18 mouse cellular contexts compared by ENCODE assay signal in the genomic region with DNA sequence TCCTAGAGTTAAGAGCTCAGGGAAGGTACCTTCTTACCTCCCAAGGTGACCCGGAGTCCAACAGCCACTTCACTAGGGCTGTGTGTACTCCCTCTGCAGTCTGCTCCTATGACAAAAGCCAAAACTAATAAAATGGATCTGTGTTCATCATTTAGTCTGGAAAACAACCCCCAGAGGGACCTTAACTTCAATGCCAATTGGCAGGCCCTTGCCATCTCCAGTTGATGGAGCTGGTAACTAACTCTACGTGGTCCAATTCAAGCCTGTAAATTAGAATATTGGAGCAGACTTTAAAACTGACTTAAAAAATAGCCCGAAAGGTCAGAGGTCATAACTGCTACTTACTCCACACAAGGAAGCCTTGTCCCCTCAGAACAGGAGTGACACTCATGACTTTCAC. TPM values are rescaled to one million over a fixed set of nuclear protein-coding genes. Genes with fewer than 3 reads are reported as not detected.
DNase-seq lines count a peak whose midpoint lies in the region; ATAC-seq and TF ChIP-seq lines count a peak whose summit lies in the region.
"Had no signal": no experiment of that assay in that cellular context is flagged by ENCODE, and none has a peak within 500 bp of the region (broad histone marks: within the 10 kb centered on the region; RNA-seq: fewer than 3 reads in every experiment).

No protein-coding gene starts in this region.

- peak; percentile 55 to 69 for DNase-seq in cerebellum, postnatal 10 days
- DNase-seq in cerebellum, adult 9-10 months = no peak
- DNase-seq in heart, adult 9 months (ENCODE audit: low spot score in 2 of 2) = no peak
- peak; percentile 48 for DNase-seq in liver, adult 2 months (ENCODE audit: extremely low read depth, low read depth, low spot score)
- DNase-seq in right cerebral cortex, postnatal 36 days (ENCODE audit: low spot score in 2 of 2) = no peak
- DNase-seq: forebrain, postnatal 0 days; liver, postnatal 0 days; lung, postnatal 4 days; right cerebral cortex, postnatal 4 days; thymus, postnatal 25 days had no signal

- no peaks in the 10 kb centered on the region for H3K27me3 ChIP-seq in heart, embryonic 13.5 days (replicated peaks)
- no peaks in the 10 kb centered on the region for H3K27me3 ChIP-seq in liver, adult 2 months (ENCODE audit: control insufficient read depth, insufficient read depth, low read length)
- no peaks in the 10 kb centered on the region for H3K27me3 ChIP-seq in liver, embryonic 12.5 days (replicated peaks)
- H3K27me3 ChIP-seq in small intestine, adult 2 months (ENCODE audit: control insufficient read depth, insufficient read depth, low read length) = no peaks in the 10 kb centered on the region
- H3K27me3 ChIP-seq: CH12.LX; limb, embryonic 13.5 days; midbrain, embryonic 12.5 days had no signal

- H3K27ac ChIP-seq in heart, embryonic 13.5 days (replicated peaks) = peak overlapping the region; percentile 92
- H3K27ac ChIP-seq in liver, adult 2 months (replicated peaks; ENCODE audit: insufficient read depth, low read depth, low read length) = no peak overlapping the region
- H3K27ac ChIP-seq in liver, embryonic 12.5 days = no peak overlapping the region
- peak overlapping the region; percentile 18; the same call in 1 of the 2 replicates for H3K27ac ChIP-seq in small intestine, adult 2 months (ENCODE audit: insufficient read depth, low read depth, low read length)
- H3K27ac ChIP-seq: embryonic facial prominence, embryonic 10.5 days; limb, embryonic 13.5 days; midbrain, embryonic 12.5 days had no signal

- H3K4me1 ChIP-seq in heart, embryonic 13.5 days = peaks cover 68% of the 10 kb centered on the region
- peaks cover 25% of the 10 kb centered on the region for H3K4me1 ChIP-seq in liver, adult 2 months (ENCODE audit: control insufficient read depth, insufficient read depth, low read length)
- peaks cover 8% of the 10 kb centered on the region for H3K4me1 ChIP-seq in liver, embryonic 12.5 days
- peaks cover 13% of the 10 kb centered on the region for H3K4me1 ChIP-seq in small intestine, adult 2 months (ENCODE audit: control insufficient read depth, insufficient read depth, insufficient read length, low read length)

- no peak for TF ChIP-seq CTCF in liver, adult 2 months (IDR thresholded peaks at IDR 0.05; ENCODE audit: low read depth, low read length)
- TF ChIP-seq CTCF in small intestine, adult 2 months (IDR thresholded peaks at IDR 0.05; ENCODE audit: extremely low read depth, insufficient read length, insufficient replicate concordance, low read depth, low read length) = no peak

- peaks cover 24% of the 10 kb centered on the region; the same call in 1 of the 2 replicates for H3K79me2 ChIP-seq in liver, adult 2 months (ENCODE audit: control insufficient read depth, insufficient read depth, low read length)

- 69% methylated on average over 3 of the region's 3 CpGs for WGBS in heart, embryonic 13.5 days
- 66% methylated on average over 3 of the region's 3 CpGs for WGBS in liver, adult 2 months
- WGBS in liver, embryonic 12.5 days (ENCODE audit: insufficient replicate concordance) = 91% methylated on average over 3 of the region's 3 CpGs
- WGBS in small intestine, adult 2 months = 90% methylated on average over 3 of the region's 3 CpGs

- H3K36me3 ChIP-seq in heart, embryonic 13.5 days = 0 out of 2 replicates have a peak, but pooled peaks cover 9% of the 10 kb centered on the region
- H3K36me3 ChIP-seq in liver, adult 2 months (ENCODE audit: control insufficient read depth, insufficient read depth, low read length) = no peaks in the 10 kb centered on the region
- no peaks in the 10 kb centered on the region; the same call in 1 of the 2 replicates for H3K36me3 ChIP-seq in liver, embryonic 12.5 days
- H3K36me3 ChIP-seq in small intestine, adult 2 months (ENCODE audit: control insufficient read depth, insufficient read depth, low read length) = no peaks in the 10 kb centered on the region
- H3K36me3 ChIP-seq: embryonic facial prominence, embryonic 10.5 days; limb, embryonic 13.5 days; midbrain, embryonic 12.5 days had no signal

- no peak for ATAC-seq in heart, embryonic 13.5 days (ENCODE audit: extremely low read depth, insufficient number of reproducible peaks, low FRiP score, low TSS enrichment)
- no peak for ATAC-seq in liver, embryonic 12.5 days
- ATAC-seq: forebrain, postnatal 0 days; inflammation-experienced regulatory T-cells, adult 6 months; liver, postnatal 0 days had no signal

- no peaks in the 10 kb centered on the region for H3K9me3 ChIP-seq in heart, embryonic 13.5 days
- H3K9me3 ChIP-seq in liver, embryonic 12.5 days (replicated peaks) = 0 out of 2 replicates have a peak, but pooled peaks cover 3% of the 10 kb centered on the region
- H3K9me3 ChIP-seq: embryonic facial prominence, embryonic 10.5 days; limb, embryonic 13.5 days; midbrain, embryonic 12.5 days had no signal

- no peak overlapping the region for H3K4me3 ChIP-seq in heart, embryonic 13.5 days
- no peak overlapping the region for H3K4me3 ChIP-seq in liver, adult 2 months (ENCODE audit: insufficient read depth, low read depth, low read length)
- no peak overlapping the region for H3K4me3 ChIP-seq in liver, embryonic 12.5 days
- H3K4me3 ChIP-seq in small intestine, adult 2 months (ENCODE audit: low read depth, low read length) = no peak overlapping the region
- H3K4me3 ChIP-seq: embryonic facial prominence, embryonic 10.5 days; limb, embryonic 13.5 days; midbrain, embryonic 12.5 days had no signal

- peak overlapping the region; percentile 33; the same call in 1 of the 2 replicates for H3K9ac ChIP-seq in heart, embryonic 13.5 days
- no peak overlapping the region for H3K9ac ChIP-seq in liver, adult 2 months (ENCODE audit: low read depth, low read length)
- H3K9ac ChIP-seq in liver, embryonic 12.5 days = no peak overlapping the region
- H3K9ac ChIP-seq: forebrain, postnatal 0 days; limb, embryonic 13.5 days; liver, postnatal 0 days; midbrain, embryonic 12.5 days had no signal

- TF ChIP-seq POLR2A in liver, adult 2 months (IDR thresholded peaks at IDR 0.05; ENCODE audit: extremely low read depth, insufficient read depth, low read length) = no peak
- TF ChIP-seq POLR2A in small intestine, adult 2 months (IDR thresholded peaks at IDR 0.05; ENCODE audit: low read depth, low read length) = no peak

- H3K4me2 ChIP-seq in heart, embryonic 13.5 days = peak overlapping the region; percentile 45
- no peak overlapping the region for H3K4me2 ChIP-seq in liver, embryonic 12.5 days
- H3K4me2 ChIP-seq: limb, embryonic 13.5 days; midbrain, embryonic 12.5 days had no signal

RNA-seq across cellular contexts. Expression of a gene that starts 45.3 kb away (rescaled TPM):
- 65.4 and 74.3 TPM in 2 replicates for polyA plus RNA-seq in heart, embryonic 13.5 days (2015; fragmentation: Nextera tagmentation; extraction: Ambion mirVana)
- total RNA-seq in liver, adult 2 months (2014; rRNA removed) = 41.0 and 47.2 TPM in 2 replicates
- 10.4 and 12.0 TPM in 2 replicates for polyA plus RNA-seq in liver, adult 2 months (2012; rRNA removed)
- polyA plus RNA-seq in liver, embryonic 12.5 days (2016; fragmentation: Nextera tagmentation; extraction: Ambion mirVana) = 34.3 and 35.1 TPM in 2 replicates
- polyA plus RNA-seq in small intestine, adult 2 months (2012; rRNA removed) = 8.8 and 13.2 TPM in 2 replicates

Comparison
In these comparisons a context has a peak if more than half of its experiments do, and no peak if none do; other contexts are left out.
1. DNase-seq: peak in cerebellum, postnatal 10 days (2 of 2) and liver, adult 2 months (single experiment); none in cerebellum, adult 9-10 months (single experiment), heart, adult 9 months (0 of 2) and right cerebral cortex, postnatal 36 days (0 of 2).
2. H3K27ac ChIP-seq: peak in heart, embryonic 13.5 days (single experiment) and small intestine, adult 2 months (single experiment); none in liver, adult 2 months (single experiment) and liver, embryonic 12.5 days (single experiment).